Mouse (Mus musculus) bone marrow macrophage, adult 2 months (primary cell): Measurements from ENCODE around the gene Proca1. TPM values are rescaled to one million over a fixed set of nuclear protein-coding genes. Genes with fewer than 3 reads are reported as not detected.

Experiments used
- H3K27ac ChIP-seq: 2 replicates; pipeline ENCODE4 v1.5.1; 2012; ENCODE audit warnings: low read depth, low read length; ENCODE audit not compliant: insufficient read depth
- H3K4me1 ChIP-seq: 2 replicates; pipeline ENCODE4 v1.6.1; 2012; ENCODE audit warnings: low read length; ENCODE audit not compliant: control insufficient read depth, insufficient read depth
- H3K4me3 ChIP-seq: 2 replicates; pipeline ENCODE4 v1.5.1; 2012; ENCODE audit warnings: mild to moderate bottlenecking, low read length, moderate library complexity; ENCODE audit not compliant: insufficient read depth
- CTCF ChIP-seq: IDR thresholded peaks from 2 replicates; pipeline ENCODE4 v1.5.1; 2012; ENCODE audit warnings: low read depth, mild to moderate bottlenecking, low read length, moderate library complexity
- POLR2A ChIP-seq: IDR thresholded peaks from 2 replicates; pipeline ENCODE4 v1.6.1; 2012; ENCODE audit warnings: mild to moderate bottlenecking, low read depth, low read length, borderline replicate concordance
- polyA plus RNA-seq: library from polyadenylated mRNA; stranded (reverse); fragments of >200 nt; gene quantifications from 2 replicates; pipeline ENCODE4 v1.2.4, GENCODE M21; 2012; ENCODE audit not compliant: missing spikeins, insufficient read depth, insufficient read length

The Proca1 gene
- polyA plus RNA-seq, 1 experiment = 0.92 TPM

DNA sequence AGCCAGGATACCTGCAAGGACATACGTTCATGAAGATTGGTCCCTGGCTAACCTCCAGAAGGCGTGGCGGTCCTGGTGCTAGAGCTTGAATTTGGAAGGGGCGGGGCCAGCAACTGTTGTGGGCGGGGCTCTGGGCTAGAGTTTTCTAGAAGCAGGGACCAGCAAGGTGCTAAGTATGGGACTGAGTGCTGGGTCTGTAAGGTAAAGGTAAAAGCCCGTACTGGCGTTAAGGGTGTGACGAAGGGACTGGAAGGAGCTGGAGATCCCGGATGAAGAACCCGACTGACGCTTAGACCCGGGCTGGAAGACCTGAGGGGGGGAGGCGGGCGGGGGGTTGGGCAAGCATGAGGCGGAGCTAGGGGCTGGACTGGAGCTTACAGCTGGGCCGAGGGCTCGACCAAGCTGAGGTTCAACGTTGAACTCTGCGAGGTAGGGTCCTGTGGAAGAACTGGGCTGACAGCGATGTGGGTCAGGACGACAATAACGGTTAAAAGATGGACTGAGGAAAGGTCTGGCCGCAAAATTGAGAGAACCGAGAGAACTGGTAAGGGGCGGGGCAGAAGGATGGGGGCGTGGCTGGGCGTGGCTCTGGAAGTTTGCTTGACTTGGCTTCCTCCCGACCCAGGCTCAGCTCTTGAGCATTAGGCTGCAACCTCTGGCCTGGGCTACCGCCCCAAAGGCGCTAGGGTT is 1.4 kb downstream of the Proca1 start:
- H3K4me1 ChIP-seq = peaks cover 12% of the 10 kb centered on the region
- TF ChIP-seq POLR2A (no peak), CTCF (no peak)
- H3K27ac ChIP-seq = no peak overlapping the region
- peak overlapping the region; percentile 51 for H3K4me3 ChIP-seq

DNA sequence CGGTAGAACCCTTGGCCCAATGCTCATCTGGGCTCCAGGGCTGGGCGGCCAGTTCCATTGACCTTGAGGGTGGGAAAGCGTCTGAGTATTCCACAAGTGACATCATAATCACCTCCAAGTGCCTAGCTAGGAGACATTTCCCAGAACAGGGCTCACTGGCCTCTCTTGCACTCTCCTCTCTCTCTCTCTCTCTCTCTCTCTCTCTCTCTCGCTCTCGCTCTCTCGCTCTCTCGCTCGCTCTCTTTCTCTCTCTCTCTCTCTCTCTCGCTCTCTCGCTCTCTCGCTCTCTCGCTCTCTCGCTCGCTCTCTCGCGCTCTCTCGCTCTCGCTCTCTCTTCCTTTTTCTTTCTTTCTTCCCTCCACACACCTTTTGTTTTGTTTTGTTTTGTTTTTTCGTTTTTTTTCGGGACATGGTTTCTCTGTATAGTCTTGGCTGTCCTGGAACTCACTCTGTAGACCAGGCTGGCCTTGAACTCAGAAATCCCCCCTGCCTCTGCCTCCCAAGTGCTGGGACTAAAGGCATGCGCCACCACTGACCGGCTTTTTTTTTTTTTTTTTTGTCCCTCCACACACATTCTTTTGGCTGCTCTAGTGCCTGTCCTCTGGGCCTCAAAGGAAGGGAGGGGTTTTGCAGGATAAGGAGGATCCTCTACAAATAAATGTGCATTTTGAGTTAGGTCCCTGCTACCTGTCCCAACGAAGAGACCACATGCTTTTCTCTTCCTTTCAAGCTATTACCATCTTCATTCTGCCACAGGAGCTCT is 2.1 kb downstream of the Proca1 start:
- Histone ChIP-seq H3K4me1 (peaks cover 10% of the 10 kb centered on the region), H3K4me3 (no peak overlapping the region), H3K27ac (no peak overlapping the region)
- TF ChIP-seq POLR2A (no peak), CTCF (no peak)

DNA sequence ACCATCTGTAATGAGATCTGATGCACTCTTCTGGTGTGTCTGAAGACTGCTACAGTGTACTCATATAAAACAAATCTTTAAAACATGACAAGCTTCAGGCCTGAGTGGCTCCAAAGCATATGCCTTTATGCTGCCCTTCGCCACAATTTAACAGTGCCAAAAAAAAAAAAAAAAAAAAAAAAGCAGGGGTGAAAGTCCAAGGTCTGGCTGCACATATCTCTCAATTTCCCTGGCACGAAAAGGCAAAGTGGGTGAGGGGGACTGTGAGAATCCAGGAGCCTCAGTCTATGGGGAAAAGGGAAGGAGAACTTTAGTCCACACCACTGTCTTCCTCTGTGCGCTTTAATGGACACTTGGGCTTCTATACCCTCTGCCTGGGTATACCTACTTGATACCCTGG is 9.2 kb downstream of the Proca1 start:
- H3K4me3 ChIP-seq = no peak overlapping the region
- no peaks in the 10 kb centered on the region for H3K4me1 ChIP-seq
- no peak overlapping the region for H3K27ac ChIP-seq
- no peak for TF ChIP-seq POLR2A
- no peak for TF ChIP-seq CTCF

DNA sequence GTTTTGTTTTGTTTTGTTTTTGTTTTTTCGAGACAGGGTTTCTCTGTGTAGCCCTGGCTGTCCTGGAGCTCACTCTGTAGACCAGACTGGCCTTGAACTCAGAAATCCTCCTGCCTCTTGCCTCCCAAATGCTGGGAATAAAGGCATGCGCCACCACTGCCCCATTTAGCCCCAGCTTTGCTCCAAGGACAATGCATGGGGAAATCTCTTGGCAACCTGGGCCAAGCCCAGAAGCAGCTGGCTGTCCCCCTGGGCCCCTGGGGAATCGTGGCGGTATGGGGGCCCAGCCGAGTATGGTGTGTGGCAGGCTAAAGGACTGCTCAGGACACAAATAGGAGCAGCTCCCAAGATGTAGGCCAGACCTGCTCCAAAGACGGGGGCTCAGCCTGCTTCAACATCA is 11.1 kb downstream of the Proca1 start:
- no peak overlapping the region for H3K4me3 ChIP-seq
- no peak for TF ChIP-seq CTCF
- TF ChIP-seq POLR2A = no peak

DNA sequence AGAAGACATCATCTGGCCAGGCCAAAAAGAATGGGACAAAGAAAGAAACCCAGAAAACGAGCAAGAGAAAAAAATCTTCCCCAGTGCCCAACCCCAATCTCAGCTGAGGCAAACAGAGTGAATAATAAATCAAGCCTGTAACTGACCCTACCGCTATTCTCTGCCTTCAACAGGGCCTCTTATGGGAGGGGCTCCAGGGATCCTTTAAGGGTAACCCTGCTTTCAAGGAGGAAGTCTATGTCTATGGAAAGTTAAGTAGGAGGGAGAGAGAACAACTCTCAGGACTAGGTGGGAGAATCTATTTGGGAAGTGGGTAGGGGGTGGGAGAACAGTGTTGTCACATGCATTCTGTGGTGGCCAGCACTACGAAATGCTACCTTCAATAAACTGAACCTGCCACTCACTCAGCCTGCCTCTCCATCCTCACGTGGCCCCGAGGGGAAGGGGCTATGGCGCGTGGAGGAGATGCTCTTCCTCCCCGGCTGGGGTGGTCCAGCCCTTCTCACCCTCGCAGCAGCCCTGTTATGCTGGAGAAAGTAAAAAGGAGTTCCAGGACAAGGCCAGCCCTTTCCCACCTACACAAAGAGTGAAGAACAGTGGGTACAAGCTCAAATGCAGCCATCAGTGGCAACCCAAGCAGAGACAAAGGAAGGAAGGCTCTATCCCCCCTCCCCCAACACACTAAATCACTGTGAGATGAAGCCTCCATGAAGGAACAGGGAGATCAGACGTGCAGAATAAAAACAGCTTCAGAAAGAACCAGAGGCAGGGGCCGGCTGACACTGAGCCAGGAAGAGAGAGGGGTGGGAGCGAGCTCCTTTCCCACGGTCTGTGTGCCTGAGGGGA is 12.4 kb downstream of the Proca1 start:
- Histone ChIP-seq H3K4me3 (no peak overlapping the region), H3K4me1 (no peaks in the 10 kb centered on the region), H3K27ac (no peak overlapping the region)
- no peak for TF ChIP-seq POLR2A
- TF ChIP-seq CTCF = no peak

More for the DNA sequence above, 11.1 kb downstream of the Proca1 start:
- Histone ChIP-seq H3K27ac (no peak overlapping the region), H3K4me1 (no peaks in the 10 kb centered on the region)

DNA sequence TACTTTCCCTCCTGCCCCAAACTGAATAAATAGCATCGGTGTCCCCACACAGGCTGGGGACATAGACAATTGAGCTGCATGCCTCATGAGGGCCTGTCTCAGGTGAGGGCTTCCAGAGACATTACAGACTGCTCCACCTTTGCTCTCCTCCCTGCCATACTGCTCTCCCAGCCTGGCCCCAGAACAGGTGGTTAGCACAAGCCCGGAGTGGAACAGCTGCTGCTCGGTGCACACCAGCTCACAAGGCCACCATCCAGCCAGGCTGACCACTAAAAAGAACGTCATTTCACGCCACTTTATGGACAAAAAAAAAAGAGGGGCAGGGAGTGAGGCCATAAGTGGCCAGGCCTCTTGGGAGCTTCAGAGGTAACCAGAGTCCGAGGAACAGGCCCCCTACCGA is 14.0 kb downstream of the Proca1 start:
- Histone ChIP-seq H3K4me1 (no peaks in the 10 kb centered on the region), H3K27ac (no peak overlapping the region)
- TF ChIP-seq CTCF = no peak

DNA sequence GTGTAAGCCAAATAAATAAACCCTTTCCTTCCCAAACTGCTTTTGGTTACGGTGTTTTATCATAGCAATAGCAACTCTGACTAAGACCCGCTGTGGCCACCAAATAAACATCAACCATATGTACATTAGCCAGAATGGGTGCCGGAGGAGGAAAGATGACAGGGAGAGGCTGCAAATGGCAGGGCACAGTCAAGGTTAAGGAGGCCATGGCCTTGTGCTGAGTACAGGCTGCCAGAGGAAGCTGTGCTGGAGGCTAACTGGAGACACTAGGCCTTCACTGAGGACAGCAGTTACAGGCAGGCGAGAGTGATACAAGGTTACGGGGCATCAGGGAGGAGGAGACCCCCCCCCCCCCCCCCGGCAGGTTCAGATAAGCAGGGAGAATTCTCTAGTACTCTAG is 16.7 kb downstream of the Proca1 start:
- Histone ChIP-seq H3K4me1 (peaks cover 13% of the 10 kb centered on the region), H3K4me3 (no peak overlapping the region), H3K27ac (no peak overlapping the region)
- no peak for TF ChIP-seq CTCF
- no peak for TF ChIP-seq POLR2A

More for the DNA sequence above, 14.0 kb downstream of the Proca1 start:
- H3K4me3 ChIP-seq = no peak overlapping the region

DNA sequence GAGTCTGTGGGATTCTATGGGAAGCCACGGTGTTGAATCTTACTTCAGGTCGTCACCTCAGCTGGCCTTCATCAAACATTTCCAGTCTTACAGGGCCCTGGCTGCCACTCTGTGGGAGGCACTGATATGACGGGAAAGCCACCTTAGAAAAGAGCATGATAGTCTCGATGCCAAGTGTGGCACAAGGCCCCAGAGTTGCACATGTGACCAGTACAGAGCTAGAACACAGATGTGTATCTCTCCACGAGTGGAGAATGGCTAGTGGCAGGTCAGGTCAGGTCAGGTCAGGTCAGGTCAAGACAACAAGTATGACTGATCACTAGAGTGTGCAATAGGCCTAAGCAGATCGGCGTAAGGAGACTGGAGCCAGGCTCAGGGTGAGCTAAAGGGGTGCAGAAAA is 17.4 kb downstream of the Proca1 start:
- H3K27ac ChIP-seq = no peak overlapping the region
- TF ChIP-seq CTCF (no peak), POLR2A (no peak)
- H3K4me1 ChIP-seq = peaks cover 13% of the 10 kb centered on the region
- H3K4me3 ChIP-seq = no peak overlapping the region

DNA sequence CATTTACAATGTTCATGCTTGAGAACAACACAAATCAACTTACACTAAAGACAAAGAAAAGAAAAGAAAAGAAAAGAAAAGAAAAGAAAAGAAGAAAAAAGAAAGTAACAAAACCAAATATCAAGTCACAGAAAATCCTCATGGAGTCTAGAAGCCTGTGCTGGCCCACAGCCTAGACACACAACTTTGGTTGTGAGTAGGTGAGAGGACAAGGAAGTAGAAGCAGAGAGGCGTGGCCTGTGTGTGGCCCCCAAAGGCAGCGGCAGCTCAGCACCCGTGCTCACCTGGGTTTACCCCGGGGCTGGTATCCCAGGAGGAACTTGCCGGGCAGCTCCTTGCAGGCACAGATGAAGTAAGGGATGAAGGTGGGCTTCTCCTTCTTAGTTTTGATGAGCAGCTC is 18.3 kb downstream of the Proca1 start:
- peaks cover 13% of the 10 kb centered on the region for H3K4me1 ChIP-seq
- TF ChIP-seq POLR2A = no peak
- no peak overlapping the region for H3K4me3 ChIP-seq
- H3K27ac ChIP-seq = no peak overlapping the region

DNA sequence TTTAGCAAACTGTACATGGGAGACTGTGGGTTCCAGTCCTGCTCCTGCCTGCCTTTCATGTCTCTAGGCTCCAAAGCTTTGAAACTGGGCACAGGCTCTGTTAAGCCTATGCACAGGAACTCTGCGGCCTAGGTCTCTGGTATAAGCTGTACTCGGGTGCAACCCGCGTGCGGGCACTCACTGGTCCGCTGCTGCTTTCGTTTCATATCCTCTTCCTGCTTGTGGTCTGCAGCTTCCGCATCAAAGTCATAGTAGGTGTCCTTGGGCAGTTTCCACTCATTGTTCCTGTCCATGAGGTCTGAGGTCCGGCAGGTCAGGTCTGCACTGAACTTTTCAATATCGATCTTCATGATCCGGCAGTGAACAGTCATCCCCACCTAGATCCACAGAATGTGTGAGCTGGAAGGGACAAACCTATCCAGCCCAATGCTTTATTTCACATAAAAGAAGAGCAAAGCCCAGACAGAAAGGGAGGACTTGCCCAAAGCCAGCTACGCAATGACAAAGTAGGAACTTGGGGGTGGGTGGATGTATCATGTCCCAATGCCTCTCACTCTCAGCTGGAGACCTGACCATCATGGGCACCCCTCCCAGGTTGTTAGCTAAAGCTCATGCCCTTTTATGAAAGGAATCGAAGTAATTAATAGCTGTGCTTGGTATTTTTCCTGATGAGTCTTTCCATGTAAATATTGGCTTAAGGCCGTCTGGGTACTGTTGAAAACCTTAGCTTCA is 20.1 kb downstream of the Proca1 start:
- H3K27ac ChIP-seq = peak overlapping the region; percentile 82
- H3K4me1 ChIP-seq = peaks cover 13% of the 10 kb centered on the region
- peak overlapping the region; percentile 29 for H3K4me3 ChIP-seq
- TF ChIP-seq CTCF (no peak), POLR2A (no peak)
